Mouse (Mus musculus) layer of hippocampus, adult 2 months (tissue): ENCODE results near the gene Selenof. TPM values are rescaled to one million over a fixed set of nuclear protein-coding genes. Genes with fewer than 3 reads are reported as not detected.

ENCODE experiments used
- DNase-seq, 2 experiments: peaks; one replicate each; pipeline ENCODE4 v3.0.0; 2022; ENCODE audit warnings: low spot score in 2 of 2
- H3K27ac ChIP-seq: fragments of 200-600 bp; 2 replicates; pipeline ENCODE4 v1.8.1; 2022
- H3K4me3 ChIP-seq: fragments of 200-600 bp; 2 replicates; pipeline ENCODE4 v1.8.1; 2022; ENCODE audit warnings: mild to moderate bottlenecking
- CTCF ChIP-seq: fragments of 200-600 bp; conservative IDR thresholded peaks from 2 replicates; pipeline ENCODE4 v1.8.1; 2022; ENCODE audit warnings: antibody characterized with exemption, mild to moderate bottlenecking, moderate library complexity
- total RNA-seq, 2 experiments: library from RNA; stranded (reverse); gene quantifications; 2 replicates each; pipeline ENCODE4 v1.2.3; 2021

Gene Selenof
- total RNA-seq, 2 experiments from 2014 or later: 228 to 231 TPM

DNA sequence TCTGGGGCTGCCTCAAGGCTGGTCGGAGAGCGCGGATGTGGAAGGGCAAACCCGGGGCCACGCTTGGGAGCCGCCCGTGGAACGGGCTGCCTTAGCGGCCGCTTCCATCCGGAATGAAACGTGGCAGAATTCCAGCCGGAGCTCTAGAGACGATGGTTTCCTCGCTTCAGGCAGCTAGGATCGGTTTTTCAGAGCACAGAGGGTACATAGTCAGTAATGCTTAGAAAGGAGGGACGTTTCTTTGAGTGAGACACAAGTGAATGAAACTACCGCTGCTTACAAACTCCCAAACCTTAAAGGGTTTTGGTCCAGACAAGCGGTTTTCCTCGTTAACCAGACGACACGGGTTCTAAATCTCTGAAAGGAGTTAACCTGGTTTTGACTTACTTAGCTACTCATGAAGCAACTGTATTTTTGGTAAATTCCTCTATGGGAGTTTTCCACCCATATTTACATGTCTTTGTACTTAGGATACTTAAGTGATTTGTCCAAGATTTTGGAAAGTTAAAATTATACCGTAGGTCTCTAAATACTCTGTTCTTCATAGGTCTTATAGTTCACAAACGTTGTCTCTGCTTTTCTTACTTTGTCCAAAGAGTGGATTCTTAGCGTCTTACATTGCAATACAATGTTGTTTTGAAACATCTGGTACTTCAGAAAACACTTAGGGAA is 848 bp downstream of the Selenof start:
- H3K4me3 ChIP-seq: peak overlapping the region; percentile 61
- H3K27ac ChIP-seq: peak overlapping the region; percentile 100
- DNase-seq: no peak
- no peak for TF ChIP-seq CTCF

DNA sequence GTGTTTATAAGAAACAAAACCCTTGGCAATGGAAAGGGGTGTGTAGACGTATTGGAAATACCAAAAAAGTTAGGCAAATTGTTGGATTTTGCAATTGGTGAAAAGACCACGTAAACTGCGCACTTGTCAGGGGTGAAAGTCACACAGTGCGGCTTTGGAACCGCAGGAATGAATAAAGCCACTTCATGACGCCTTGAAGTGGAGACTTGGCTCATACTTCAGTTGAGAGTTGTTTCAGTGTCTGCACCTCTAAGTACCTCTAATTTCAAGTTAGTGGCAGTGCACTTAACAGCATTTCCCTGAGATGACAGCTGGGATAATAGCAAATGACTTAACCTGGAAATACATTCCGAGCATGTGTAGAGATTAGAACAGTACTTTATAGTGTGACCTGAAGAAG is 4.2 kb downstream of the Selenof start:
- Histone ChIP-seq H3K27ac (no peak overlapping the region), H3K4me3 (no peak overlapping the region)
- no peak for DNase-seq
- TF ChIP-seq CTCF: no peak

DNA sequence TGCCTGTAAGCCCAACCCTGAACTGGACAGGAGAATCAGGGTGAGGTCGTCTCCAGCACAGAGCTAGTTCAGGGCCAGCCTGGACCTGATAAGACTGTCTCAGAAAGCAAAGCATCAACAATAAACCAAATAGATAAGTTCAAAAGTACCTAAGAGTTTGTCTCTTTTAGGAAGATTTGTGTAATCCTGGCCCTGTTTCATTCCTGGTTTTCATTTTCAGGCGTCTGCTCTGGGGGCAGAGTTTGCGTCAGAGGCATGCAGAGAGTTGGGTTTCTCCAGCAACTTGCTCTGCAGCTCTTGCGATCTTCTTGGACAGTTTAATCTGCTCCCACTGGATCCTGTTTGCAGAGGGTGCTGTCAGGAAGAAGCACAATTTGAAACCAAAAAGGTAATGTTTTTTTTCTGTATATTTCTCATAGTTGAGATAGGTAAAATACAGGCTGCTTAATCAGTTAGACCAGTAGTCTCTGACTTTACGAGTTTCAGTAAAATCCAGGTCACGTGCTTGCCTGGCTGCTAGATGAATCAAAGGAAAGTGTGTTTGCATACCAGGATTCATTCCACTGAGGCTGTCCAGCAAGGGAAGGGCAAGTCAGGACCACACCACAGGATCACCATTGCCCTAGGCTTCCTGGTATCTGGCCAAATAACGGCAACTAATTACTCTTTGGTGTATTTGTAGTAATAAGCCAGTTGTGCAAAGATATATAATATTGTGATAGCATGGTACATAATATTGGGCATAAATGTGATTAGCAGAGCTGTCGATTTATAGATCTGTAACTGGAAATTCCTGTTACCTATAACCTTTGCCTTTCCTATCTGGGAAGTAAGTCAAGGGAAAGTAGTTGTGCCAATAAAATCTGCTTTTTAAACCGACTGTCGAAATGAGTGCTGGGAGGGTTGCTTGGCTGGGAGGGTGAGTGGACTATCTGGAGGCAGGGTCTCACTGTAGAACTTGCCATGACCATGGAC is 7.5 kb downstream of the Selenof start:
- H3K4me3 ChIP-seq: no peak overlapping the region
- TF ChIP-seq CTCF: no peak
- no peak for DNase-seq
- no peak overlapping the region for H3K27ac ChIP-seq

DNA sequence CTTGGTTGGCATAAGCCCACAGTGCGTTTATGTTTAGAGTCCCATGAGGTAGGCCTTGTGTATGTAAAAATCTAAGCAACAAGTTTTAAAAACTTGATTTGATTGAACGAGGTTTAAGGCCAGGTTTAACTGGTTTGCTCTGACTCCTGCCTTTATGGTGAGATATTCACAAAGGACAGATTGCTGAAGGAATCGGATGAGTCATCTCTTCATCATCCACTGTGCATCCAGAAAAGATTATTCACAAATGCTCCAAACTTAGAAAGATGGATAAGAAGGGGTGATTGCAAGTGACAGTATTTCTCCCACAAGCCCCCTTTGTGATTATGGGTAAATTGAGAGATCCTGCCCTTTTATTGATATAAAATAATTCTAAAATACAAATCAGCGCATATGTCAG is 8.8 kb downstream of the Selenof start:
- no peak overlapping the region for H3K27ac ChIP-seq
- no peak overlapping the region for H3K4me3 ChIP-seq

DNA sequence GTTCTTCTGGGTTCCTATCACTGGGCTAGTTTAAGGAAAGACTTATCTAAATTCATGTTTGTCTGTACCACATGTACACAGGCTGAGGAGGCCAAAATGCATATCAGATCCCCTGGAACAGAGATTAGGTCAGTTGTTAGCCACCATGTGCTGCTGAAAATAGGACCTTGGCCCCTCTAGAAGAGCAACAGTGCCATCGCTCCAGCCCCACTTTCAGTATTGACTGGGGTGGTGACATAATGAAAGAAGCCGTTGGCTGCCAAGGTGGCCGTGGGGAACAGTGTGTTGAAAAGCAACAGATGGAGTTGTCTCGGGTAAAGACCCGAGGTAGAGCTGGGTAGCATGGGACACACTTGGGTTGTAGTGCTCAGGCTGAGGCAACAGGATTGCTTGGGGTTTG is 9.7 kb downstream of the Selenof start:
- no peak overlapping the region for H3K4me3 ChIP-seq
- H3K27ac ChIP-seq: no peak overlapping the region
- no peak for TF ChIP-seq CTCF
- no peak for DNase-seq

More for the DNA sequence above, 8.8 kb downstream of the Selenof start:
- no peak for TF ChIP-seq CTCF
- no peak for DNase-seq

DNA sequence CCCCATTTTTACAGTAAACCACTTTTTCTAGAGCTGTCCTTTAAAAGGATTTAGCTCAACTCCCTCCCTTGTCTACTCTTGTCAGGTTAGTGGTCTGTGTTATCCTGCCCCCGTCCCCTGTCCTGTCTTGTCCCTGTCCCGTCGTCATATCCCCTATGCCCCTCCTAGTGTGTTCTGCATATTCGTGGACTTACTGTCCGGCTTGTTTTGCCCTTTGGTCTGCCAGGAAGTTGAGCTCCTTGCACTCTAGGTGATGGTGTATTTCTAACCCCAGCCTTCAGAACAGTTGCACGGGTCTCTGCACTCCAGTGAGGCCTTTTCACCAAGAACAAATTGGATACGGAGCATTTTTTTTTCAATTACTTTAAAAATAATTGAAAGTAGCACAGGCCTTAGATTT is 10.2 kb downstream of the Selenof start:
- DNase-seq: no peak
- no peak for TF ChIP-seq CTCF

DNA sequence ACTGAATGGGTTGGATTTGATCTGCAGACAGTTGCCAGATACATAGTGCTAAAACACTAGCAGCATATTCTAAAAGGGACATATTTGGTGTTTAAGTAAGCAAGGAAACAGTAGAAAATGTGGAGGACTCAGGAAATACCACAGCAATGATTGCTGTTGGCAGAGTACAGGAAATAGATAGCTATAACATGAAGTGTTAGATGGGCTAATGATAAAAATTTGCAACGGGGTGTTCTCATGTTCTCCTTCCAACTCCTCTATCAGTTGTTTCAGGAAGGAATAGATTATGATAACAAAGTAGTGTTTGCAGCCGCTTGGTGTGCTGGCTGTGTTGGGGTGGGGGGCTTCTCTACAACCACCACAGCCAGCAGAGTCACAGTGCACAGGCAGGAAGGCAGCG is 11.7 kb downstream of the Selenof start:
- no peak for TF ChIP-seq CTCF
- no peak for DNase-seq
- H3K27ac ChIP-seq: no peak overlapping the region
- H3K4me3 ChIP-seq: no peak overlapping the region

More for the DNA sequence above, 10.2 kb downstream of the Selenof start:
- H3K27ac ChIP-seq: no peak overlapping the region
- H3K4me3 ChIP-seq: no peak overlapping the region

DNA sequence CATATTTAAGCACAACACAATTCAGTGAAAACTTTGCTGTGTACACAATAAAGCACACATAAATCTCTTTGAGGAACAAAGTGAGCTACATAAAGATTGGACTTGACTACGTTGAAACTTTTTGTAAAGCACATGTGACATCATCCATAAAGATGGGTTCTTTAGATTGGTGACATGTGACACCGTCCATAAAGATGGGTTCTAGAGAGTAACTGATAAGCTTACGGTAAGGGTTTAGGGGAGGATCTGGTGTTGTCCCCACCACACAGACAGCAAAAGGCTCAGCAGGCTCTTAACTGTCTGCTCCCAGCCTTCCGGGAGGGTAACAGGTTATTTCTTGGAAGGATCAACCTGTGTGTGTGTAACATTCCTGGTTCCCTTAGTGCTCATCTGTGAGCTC is 12.2 kb downstream of the Selenof start:
- no peak overlapping the region for H3K4me3 ChIP-seq
- no peak overlapping the region for H3K27ac ChIP-seq
- no peak for TF ChIP-seq CTCF
- DNase-seq: no peak

DNA sequence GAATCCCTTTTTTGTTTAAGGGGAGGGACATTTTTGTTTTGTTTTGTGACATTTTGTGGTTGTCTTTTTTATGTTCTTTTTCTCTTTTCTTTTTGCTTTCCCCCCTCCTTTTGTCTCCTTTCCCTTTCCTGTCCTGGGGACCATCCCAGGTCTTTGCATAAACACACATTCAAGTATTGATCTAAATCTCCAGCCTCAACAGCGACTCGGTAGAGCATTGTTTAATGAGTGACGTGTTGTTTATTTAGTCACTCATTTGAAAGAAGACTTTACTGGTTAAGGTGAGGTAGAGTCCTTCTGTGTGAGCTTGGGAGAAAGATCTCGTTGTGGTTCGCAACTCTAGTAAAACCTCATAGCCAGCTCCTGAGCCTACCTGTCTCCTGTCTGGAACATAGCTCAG is 13.7 kb downstream of the Selenof start:
- Histone ChIP-seq H3K4me3 (no peak overlapping the region), H3K27ac (no peak overlapping the region)
- no peak for TF ChIP-seq CTCF
- no peak for DNase-seq

DNA sequence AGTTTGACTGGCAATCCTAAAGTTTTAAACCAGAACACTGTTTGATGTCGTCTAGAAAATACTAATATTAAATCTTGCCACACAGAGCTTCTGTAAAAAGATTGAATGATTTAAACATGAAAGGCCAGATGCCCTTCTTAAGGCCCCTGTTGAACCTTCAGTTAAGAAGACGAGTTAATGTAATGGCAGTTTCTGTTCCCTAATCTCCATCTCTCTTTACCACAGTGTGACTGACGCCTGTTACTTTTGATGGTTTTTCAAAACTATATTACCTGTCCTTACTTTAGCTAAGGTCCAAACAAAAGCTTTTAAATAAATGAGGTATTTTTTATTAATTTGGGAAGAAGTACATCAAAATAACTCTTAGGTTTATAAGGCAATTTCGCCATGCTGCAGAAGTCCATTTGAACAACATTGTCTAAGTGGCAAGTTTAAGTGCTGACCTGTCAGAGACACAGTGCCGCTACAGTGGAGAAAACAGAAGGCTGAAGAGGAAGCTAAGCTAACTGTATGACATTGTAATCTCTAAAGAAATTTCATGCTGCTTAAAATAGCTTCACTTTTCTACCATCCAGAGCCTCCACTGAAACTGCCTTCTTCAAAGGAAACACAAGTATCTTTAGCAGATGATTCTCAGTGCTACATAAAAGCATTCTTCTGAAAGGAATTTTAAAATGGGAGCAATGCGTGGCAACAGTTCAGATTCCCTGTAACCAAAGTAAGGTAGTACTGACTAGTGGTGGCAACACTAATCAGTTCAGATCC is 14.9 kb downstream of the Selenof start:
- Histone ChIP-seq H3K27ac (peak overlapping the region; percentile 47), H3K4me3 (no peak overlapping the region)
- DNase-seq: no peak
- no peak for TF ChIP-seq CTCF

DNA sequence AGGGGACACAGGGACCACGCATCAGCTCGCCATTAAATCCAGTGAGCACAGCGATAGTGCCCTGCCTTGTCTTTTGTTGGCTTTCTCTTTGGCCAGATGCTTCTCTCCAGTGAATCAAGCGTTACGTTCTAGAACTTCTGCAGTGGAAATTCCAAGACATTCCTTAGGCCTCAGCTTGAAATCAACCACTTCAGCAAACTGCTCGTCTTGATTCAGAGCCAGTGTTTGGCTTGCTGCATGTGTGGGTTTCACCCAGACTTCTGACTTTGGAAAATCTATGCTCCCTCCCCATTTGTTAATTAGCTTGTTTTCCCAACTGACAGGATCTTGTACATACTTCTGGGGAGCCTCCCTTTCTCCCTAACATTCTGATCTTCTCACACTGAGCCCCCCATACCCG is 16.6 kb downstream of the Selenof start:
- no peak for TF ChIP-seq CTCF
- Histone ChIP-seq H3K27ac (peak overlapping the region; percentile 47), H3K4me3 (no peak overlapping the region)
- DNase-seq: no peak

DNA sequence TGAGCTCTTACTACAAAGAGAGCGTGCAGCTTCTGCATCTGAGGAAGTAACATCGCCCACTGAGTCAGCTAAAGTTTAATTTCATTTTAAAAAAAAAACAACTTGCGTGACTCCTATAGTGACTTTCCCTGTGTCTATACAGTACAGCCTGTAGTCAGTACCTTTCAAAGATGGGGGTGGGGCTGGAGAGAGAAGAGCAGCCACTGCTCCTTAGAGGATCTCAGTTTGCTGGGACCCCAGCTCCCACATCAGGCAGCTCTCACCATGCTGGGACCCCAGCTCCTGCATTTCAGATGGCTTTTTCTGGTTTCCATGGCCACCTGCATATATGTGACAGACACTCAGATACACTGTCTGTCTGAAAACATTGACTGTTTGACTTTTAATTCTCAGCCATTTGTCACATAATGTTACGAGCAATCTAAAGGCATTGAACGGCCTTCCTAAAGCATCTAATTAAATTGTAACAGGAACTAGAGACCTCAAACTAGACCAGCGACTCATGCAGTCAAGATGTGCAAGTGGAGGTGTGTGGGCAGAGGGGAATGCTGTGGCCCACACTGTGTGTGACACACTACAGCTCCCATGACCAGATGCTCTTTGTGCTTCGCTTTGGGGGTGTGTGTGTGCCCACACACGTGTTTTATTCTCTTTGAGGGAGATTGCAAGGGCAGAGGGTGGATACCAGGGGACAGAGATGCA is 19.2 kb downstream of the Selenof start:
- no peak for DNase-seq
- Histone ChIP-seq H3K27ac (no peak overlapping the region), H3K4me3 (no peak overlapping the region)
- TF ChIP-seq CTCF: no peak
